Mouse (Mus musculus) forebrain, embryonic 11.5 days (tissue): Measurements from ENCODE around the gene Tmem109. TPM values are rescaled to one million over a fixed set of nuclear protein-coding genes. Genes with fewer than 3 reads are reported as not detected.

ENCODE experiments used
- ATAC-seq: fragments of 200-750 bp; cut with Nextera tagmentation; replicated peaks from 2 replicates; pipeline ENCODE4 v1.8.0; 2017; ENCODE audit warnings: moderate TSS enrichment; ENCODE audit not compliant: low FRiP score
- DNase-seq: peaks from one replicate; pipeline ENCODE4 v3.0.0-alpha.2; 2017; ENCODE audit warnings: low spot score
- H3K27ac ChIP-seq: fragments of 300-500 bp; sonication (generic); 2 replicates; pipeline ENCODE4 v1.5.1; 2014; ENCODE audit warnings: low read depth, low read length
- H3K27me3 ChIP-seq: fragments of 300-500 bp; sonication (generic); 2 replicates; pipeline ENCODE4 v1.6.1; 2014; ENCODE audit warnings: mild to moderate bottlenecking, low read length, mixed read lengths; ENCODE audit not compliant: control insufficient read depth, insufficient read depth
- H3K36me3 ChIP-seq: fragments of 300-500 bp; sonication (generic); 2 replicates; pipeline ENCODE4 v1.6.1; 2014; ENCODE audit warnings: mild to moderate bottlenecking, low read length, moderate library complexity, mixed read lengths; ENCODE audit not compliant: control insufficient read depth, insufficient read depth
- H3K4me1 ChIP-seq: fragments of 300-500 bp; sonication (generic); replicated peaks from 2 replicates; pipeline ENCODE4 v1.6.1; 2014; ENCODE audit warnings: low read length, mixed read lengths; ENCODE audit not compliant: control insufficient read depth, insufficient read depth
- H3K4me2 ChIP-seq: fragments of 300-500 bp; sonication (generic); 2 replicates; pipeline ENCODE4 v1.6.1; 2014; ENCODE audit warnings: low read depth, mild to moderate bottlenecking, low read length, moderate library complexity, mixed read lengths; ENCODE audit not compliant: severe bottlenecking
- H3K4me3 ChIP-seq: fragments of 300-500 bp; sonication (generic); 2 replicates; pipeline ENCODE4 v1.5.1; 2014; ENCODE audit warnings: low read depth, low read length
- H3K9ac ChIP-seq: fragments of 300-500 bp; sonication (generic); 2 replicates; pipeline ENCODE4 v1.6.1; 2014; ENCODE audit warnings: low read length
- H3K9me3 ChIP-seq: fragments of 300-500 bp; sonication (generic); 2 replicates; pipeline ENCODE4 v1.6.1; 2016; ENCODE audit warnings: low read length, mixed read lengths; ENCODE audit not compliant: control insufficient read depth
- WGBS: fragments of 180-500 bp; shearing (Covaris S2); extraction: QIAGEN DNeasy Blood & Tissue Kit; methylation state at CpG from one replicate; pipeline ENCODE4 v1.1.7; 2014; 5-methylcytosine and 5-hydroxymethylcytosine counted together
- polyA plus RNA-seq: library from polyadenylated mRNA; unstranded; fragments of >200 nt; fragmentation: Nextera tagmentation; extraction: Ambion mirVana; gene quantifications from 2 replicates; pipeline ENCODE4 v1.2.1, GENCODE M21; 2014

The Tmem109 gene
- polyA plus RNA-seq, 1 experiment from 2014 or later = 44.3 TPM

- ATAC-seq = no peak
Measured at GRCm38 (mm10) chr19:10916506-10916905, 34.7 kb upstream of the Tmem109 start.

GRCm38 (mm10) chr19:10914870-10915269 is 33.1 kb upstream of the Tmem109 start:
- ATAC-seq (no peak), DNase-seq (no peak)
- Histone ChIP-seq H3K4me1 (no peaks in the 10 kb centered on the region), H3K27ac (no peak overlapping the region), H3K9ac (no peak overlapping the region), H3K4me2 (no peak overlapping the region), H3K27me3 (no peaks in the 10 kb centered on the region), H3K4me3 (no peak overlapping the region), H3K36me3 (no peaks in the 10 kb centered on the region), H3K9me3 (no peaks in the 10 kb centered on the region)
- 64% methylated on average over 2 of the region's 2 CpGs for WGBS

More at GRCm38 (mm10) chr19:10916506-10916905, 34.7 kb upstream of the Tmem109 start:
- Histone ChIP-seq H3K9ac (no peak overlapping the region), H3K4me3 (no peak overlapping the region), H3K9me3 (no peaks in the 10 kb centered on the region), H3K4me2 (no peak overlapping the region), H3K4me1 (no peaks in the 10 kb centered on the region), H3K27ac (no peak overlapping the region), H3K27me3 (no peaks in the 10 kb centered on the region), H3K36me3 (no peaks in the 10 kb centered on the region)
- 72% methylated on average over 5 of the region's 5 CpGs for WGBS
- no peak for DNase-seq

DNA sequence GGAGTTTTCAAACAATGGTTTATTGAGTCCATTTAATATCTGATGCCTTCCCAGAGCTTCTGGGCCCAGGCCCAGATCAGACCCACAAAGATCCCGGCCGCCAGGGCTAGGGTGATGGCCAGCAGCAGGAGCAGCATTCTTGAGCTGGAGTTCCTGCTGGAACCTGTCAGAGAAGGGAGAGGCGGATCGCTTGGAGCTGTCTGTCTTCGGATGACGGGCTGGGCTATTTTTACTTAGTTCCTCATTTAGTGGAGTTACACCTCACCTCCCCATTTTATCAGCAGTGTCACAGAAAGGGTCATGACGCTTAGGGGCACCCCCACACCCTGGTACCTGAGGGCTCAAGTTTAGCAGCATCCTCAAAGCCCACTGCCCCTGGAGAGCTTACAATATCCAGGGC is 32.5 kb upstream of the Tmem109 start:
- no peak overlapping the region for H3K27ac ChIP-seq
- no peak overlapping the region for H3K4me3 ChIP-seq
- H3K4me2 ChIP-seq = no peak overlapping the region
- H3K9me3 ChIP-seq = no peaks in the 10 kb centered on the region
- no peak for DNase-seq
- 79% methylated on average over 7 of the region's 7 CpGs for WGBS
- no peaks in the 10 kb centered on the region for H3K27me3 ChIP-seq
- H3K36me3 ChIP-seq = no peaks in the 10 kb centered on the region
- ATAC-seq = no peak
- H3K4me1 ChIP-seq = no peaks in the 10 kb centered on the region
- H3K9ac ChIP-seq = no peak overlapping the region

DNA sequence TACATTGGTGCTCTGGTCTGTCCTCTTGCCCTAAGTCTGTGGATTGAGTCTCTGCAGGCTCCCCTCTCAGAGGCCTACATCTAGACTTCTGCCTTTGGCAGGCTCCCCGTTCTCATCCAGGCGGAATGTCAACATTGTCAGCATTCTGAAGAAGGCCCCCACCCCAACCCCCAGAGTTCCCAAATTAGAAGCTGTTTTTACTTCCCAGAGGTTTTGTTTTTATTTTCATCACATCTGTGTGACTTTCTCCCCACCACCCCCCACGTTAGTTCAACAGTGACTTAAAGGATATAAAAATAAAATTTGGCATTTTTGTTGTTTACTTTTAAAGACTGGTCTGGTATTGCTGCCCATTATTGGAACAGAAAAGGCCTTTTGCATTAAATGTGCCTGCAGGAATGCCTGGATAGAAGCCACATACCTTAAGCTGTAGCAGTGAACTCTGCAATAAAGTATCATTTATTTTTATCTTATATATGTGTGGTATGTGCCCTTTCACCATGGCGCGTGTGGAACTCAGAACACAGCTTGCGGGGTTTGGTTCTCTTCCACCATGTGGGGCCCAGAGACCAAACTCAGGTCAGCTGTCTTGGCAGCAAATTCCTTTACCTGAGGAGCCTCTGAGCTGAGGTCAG is 27.4 kb upstream of the Tmem109 start:
- H3K9ac ChIP-seq = no peak overlapping the region
- no peaks in the 10 kb centered on the region for H3K9me3 ChIP-seq
- H3K27ac ChIP-seq = no peak overlapping the region
- peaks cover 5% of the 10 kb centered on the region for H3K36me3 ChIP-seq
- ATAC-seq = no peak
- WGBS = 89% methylated on average over 6 of the region's 6 CpGs
- no peaks in the 10 kb centered on the region for H3K27me3 ChIP-seq
- no peak for DNase-seq
- no peak overlapping the region for H3K4me2 ChIP-seq
- no peak overlapping the region for H3K4me3 ChIP-seq
- H3K4me1 ChIP-seq = no peaks in the 10 kb centered on the region

DNA sequence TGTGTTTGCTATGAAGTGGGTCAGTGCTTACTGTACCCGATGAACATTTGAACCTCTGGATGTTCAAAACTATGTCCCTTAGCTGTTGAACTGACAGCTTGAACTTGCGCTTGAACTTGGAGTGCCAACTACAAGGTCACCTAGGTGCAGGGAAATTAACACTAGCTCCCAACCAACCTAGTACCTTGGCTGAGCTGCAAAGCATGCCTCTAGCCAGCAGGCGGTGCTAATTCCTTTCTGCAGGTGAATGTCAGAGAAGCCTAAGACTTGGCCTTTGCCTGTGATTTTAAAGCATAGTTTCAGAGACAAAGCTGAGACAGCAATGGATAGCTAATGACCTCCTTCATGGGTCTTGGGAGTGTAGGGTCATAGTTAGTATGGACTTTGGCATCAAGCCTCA is 26.1 kb upstream of the Tmem109 start:
- Histone ChIP-seq H3K4me2 (no peak overlapping the region), H3K27ac (no peak overlapping the region), H3K27me3 (no peaks in the 10 kb centered on the region), H3K9ac (no peak overlapping the region), H3K9me3 (no peaks in the 10 kb centered on the region), H3K4me1 (no peaks in the 10 kb centered on the region), H3K4me3 (no peak overlapping the region), H3K36me3 (peaks cover 13% of the 10 kb centered on the region)
- WGBS = 58% methylated on average over 3 of the region's 3 CpGs
- DNase-seq (no peak), ATAC-seq (peak; percentile 44; the same call in 1 of the 2 replicates)

- H3K4me3 ChIP-seq = no peak overlapping the region
- DNase-seq = no peak
- no peaks in the 10 kb centered on the region for H3K4me1 ChIP-seq
- H3K36me3 ChIP-seq = peaks cover 22% of the 10 kb centered on the region
- H3K4me2 ChIP-seq = no peak overlapping the region
- WGBS = 91% methylated on average over 5 of the region's 5 CpGs
- H3K9ac ChIP-seq = no peak overlapping the region
- H3K27me3 ChIP-seq = no peaks in the 10 kb centered on the region
- ATAC-seq = no peak
- no peaks in the 10 kb centered on the region for H3K9me3 ChIP-seq
- no peak overlapping the region for H3K27ac ChIP-seq
Measured at GRCm38 (mm10) chr19:10905728-10906000, 23.9 kb upstream of the Tmem109 start.

DNA sequence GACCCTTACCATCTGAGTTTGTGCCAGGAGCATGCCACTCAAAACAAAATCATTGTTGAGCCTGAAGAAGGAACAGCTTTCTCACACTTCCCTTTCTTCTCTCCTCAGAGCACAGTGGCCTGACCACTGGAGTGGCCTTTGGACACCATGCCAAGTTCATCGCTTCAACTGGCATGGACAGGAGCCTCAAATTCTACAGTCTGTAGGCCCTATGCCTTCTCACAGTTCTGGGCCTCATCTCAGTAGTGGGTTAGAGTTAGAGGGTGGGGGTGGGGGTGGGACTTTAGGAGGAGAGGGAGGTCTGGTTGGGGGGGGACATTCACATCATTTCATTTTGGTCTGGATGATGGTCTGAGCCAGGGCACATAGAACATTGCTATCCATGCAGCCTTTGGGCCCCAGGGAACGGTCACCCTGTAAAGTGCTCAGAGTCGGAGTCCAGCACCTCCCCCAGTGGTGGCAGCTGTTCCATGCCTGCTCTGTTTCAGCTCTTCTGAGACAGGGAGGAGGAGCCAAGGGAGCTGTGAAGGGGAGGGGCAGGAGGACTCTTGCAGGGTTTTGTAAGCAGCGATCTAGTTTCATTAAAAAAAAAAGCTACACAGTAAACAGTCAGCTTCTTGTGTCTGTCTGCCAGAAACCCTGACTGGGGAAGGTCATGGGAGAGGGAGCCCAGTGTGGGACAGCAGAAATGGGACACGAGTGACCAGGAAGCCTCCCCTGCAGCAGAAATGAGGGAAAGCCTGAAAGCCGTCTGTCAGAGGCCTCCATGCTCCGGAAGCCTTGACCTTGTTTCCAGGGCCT is 23.3 kb upstream of the Tmem109 start:
- Histone ChIP-seq H3K27ac (no peak overlapping the region), H3K4me1 (no peaks in the 10 kb centered on the region), H3K4me3 (no peak overlapping the region), H3K9ac (no peak overlapping the region), H3K9me3 (no peaks in the 10 kb centered on the region), H3K36me3 (peaks cover 27% of the 10 kb centered on the region), H3K4me2 (no peak overlapping the region), H3K27me3 (no peaks in the 10 kb centered on the region)
- no peak for ATAC-seq
- 78% methylated on average over 7 of the region's 7 CpGs for WGBS
- no peak for DNase-seq

DNA sequence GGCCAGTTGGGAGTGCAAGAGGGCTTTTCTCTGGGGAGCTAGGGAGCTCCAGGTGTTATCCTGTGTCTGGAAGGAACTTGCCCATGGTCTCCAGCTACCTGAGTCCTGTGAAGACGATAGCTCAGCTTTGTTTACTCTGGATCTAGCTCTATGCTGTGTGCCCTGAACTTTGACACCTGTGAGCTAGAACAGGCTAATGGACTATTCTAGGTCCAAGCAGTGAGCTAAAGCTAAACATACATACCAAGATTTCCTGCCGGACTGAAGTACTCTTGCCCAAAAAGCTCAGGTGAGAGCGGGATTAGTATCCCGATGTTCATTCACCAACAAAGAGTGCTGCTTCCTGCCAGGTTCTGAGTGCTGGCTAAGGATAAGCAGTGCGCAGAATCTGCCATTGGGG is 22.7 kb upstream of the Tmem109 start:
- ATAC-seq = no peak
- Histone ChIP-seq H3K36me3 (peaks cover 27% of the 10 kb centered on the region), H3K27ac (no peak overlapping the region), H3K4me3 (no peak overlapping the region), H3K4me1 (no peaks in the 10 kb centered on the region), H3K4me2 (no peak overlapping the region), H3K9ac (no peak overlapping the region), H3K27me3 (no peaks in the 10 kb centered on the region), H3K9me3 (no peaks in the 10 kb centered on the region)
- WGBS = 90% methylated on average over 5 of the region's 5 CpGs
- no peak for DNase-seq

DNA sequence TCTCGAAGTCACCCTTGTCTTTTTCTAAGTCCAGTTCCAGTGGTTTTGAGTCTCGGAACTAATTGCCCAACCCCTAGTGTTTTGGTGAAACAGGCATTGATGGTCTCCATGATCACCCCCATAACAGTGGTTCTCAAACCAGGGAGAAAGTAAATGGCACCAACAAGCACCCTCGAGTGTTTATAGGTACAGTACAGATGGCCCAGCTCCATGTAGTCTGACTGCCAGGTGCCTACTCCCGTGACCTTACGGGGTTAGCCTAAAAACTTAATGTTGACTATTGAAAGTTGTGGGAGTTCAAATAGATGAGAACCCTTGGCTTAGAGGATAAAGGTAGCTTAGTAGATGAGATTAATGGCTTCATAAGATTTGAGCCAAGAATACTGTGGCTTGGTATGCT is 19.2 kb upstream of the Tmem109 start:
- H3K27ac ChIP-seq = no peak overlapping the region
- WGBS = 93% methylated on average over 5 of the region's 5 CpGs
- ATAC-seq (no peak), DNase-seq (no peak)
- H3K9me3 ChIP-seq = no peaks in the 10 kb centered on the region
- no peaks in the 10 kb centered on the region for H3K27me3 ChIP-seq
- no peak overlapping the region for H3K4me3 ChIP-seq
- no peak overlapping the region for H3K4me2 ChIP-seq
- no peak overlapping the region for H3K9ac ChIP-seq
- peaks cover 27% of the 10 kb centered on the region for H3K36me3 ChIP-seq
- peaks cover 2% of the 10 kb centered on the region; the same call in 1 of the 2 replicates for H3K4me1 ChIP-seq
